Mouse (Mus musculus): Measurements from ENCODE around the gene Srxn1. TPM values are rescaled to one million over a fixed set of nuclear protein-coding genes. Genes with fewer than 3 reads are reported as not detected.

The Srxn1 gene
- polyA plus RNA-seq, 1 experiment: 13.3 TPM

GRCm38 (mm10) chr2:152114057-152114975 lies 9.0 kb downstream of the Srxn1 start:
- DNase-seq (ENCODE audit: low read depth in 1 of 2, low spot score in 2 of 2): no peak
- no peak for TF ChIP-seq CTCF (IDR thresholded peaks at IDR 0.05; ENCODE audit: extremely low read depth, insufficient read depth, insufficient read length, insufficient replicate concordance)
- TF ChIP-seq POLR2A (IDR thresholded peaks at IDR 0.05; ENCODE audit: low read depth, low read length): no peak
- Histone ChIP-seq H3K4me1 (ENCODE audit: control insufficient read depth, insufficient read depth, insufficient read length) (no peaks in the 10 kb centered on the region), H3K27me3 (ENCODE audit: control insufficient read depth, insufficient read depth, low read length) (peaks cover 1% of the 10 kb centered on the region; the same call in 1 of the 2 replicates), H3K27ac (ENCODE audit: insufficient read depth, low read length) (no peak overlapping the region), H3K4me3 (ENCODE audit: extremely low read depth, insufficient read depth, insufficient read length) (no peak overlapping the region), H3K36me3 (ENCODE audit: control insufficient read depth, insufficient read depth, low read length) (no peaks in the 10 kb centered on the region)
- WGBS: 32% methylated on average over 34 of the region's 36 CpGs

- no peak for DNase-seq (ENCODE audit: low read depth in 1 of 2, low spot score in 2 of 2)
- H3K27ac ChIP-seq (ENCODE audit: insufficient read depth, low read length): no peak overlapping the region
- 72% methylated on average over 7 of the region's 7 CpGs for WGBS
- TF ChIP-seq POLR2A (IDR thresholded peaks at IDR 0.05; ENCODE audit: low read depth, low read length) (no peak), CTCF (IDR thresholded peaks at IDR 0.05; ENCODE audit: extremely low read depth, insufficient read depth, insufficient read length, insufficient replicate concordance) (no peak)
- no peaks in the 10 kb centered on the region for H3K36me3 ChIP-seq (ENCODE audit: control insufficient read depth, insufficient read depth, low read length)
- no peak overlapping the region for H3K4me3 ChIP-seq (ENCODE audit: extremely low read depth, insufficient read depth, insufficient read length)
- peaks cover 1% of the 10 kb centered on the region; the same call in 1 of the 2 replicates for H3K27me3 ChIP-seq (ENCODE audit: control insufficient read depth, insufficient read depth, low read length)
- no peaks in the 10 kb centered on the region for H3K4me1 ChIP-seq (ENCODE audit: control insufficient read depth, insufficient read depth, insufficient read length)
Measured at GRCm38 (mm10) chr2:152117694-152118093, 12.4 kb downstream of the Srxn1 start.

- Histone ChIP-seq H3K4me1 (ENCODE audit: control insufficient read depth, insufficient read depth, insufficient read length) (no peaks in the 10 kb centered on the region), H3K4me3 (ENCODE audit: extremely low read depth, insufficient read depth, insufficient read length) (no peak overlapping the region), H3K27me3 (ENCODE audit: control insufficient read depth, insufficient read depth, low read length) (peaks cover under 1% of the 10 kb centered on the region; the same call in 1 of the 2 replicates), H3K36me3 (ENCODE audit: control insufficient read depth, insufficient read depth, low read length) (no peaks in the 10 kb centered on the region), H3K27ac (ENCODE audit: insufficient read depth, low read length) (no peak overlapping the region)
- TF ChIP-seq CTCF (IDR thresholded peaks at IDR 0.05; ENCODE audit: extremely low read depth, insufficient read depth, insufficient read length, insufficient replicate concordance): no peak
- TF ChIP-seq POLR2A (IDR thresholded peaks at IDR 0.05; ENCODE audit: low read depth, low read length): no peak
- WGBS: 82% methylated on average over 6 of the region's 6 CpGs
- DNase-seq (ENCODE audit: low read depth in 1 of 2, low spot score in 2 of 2): no peak
Measured at GRCm38 (mm10) chr2:152119228-152119865, 14.0 kb downstream of the Srxn1 start.

GRCm38 (mm10) chr2:152122896-152123295 lies 17.6 kb downstream of the Srxn1 start:
- H3K27ac ChIP-seq (ENCODE audit: insufficient read depth, low read length): no peak overlapping the region
- H3K4me3 ChIP-seq (ENCODE audit: extremely low read depth, insufficient read depth, insufficient read length): no peak overlapping the region

GRCm38 (mm10) chr2:152128597-152128996 lies 23.3 kb downstream of the Srxn1 start:
- WGBS: 92% methylated on average over 2 of the region's 2 CpGs
- no peaks in the 10 kb centered on the region for H3K4me1 ChIP-seq (ENCODE audit: control insufficient read depth, insufficient read depth, insufficient read length)
- no peak for DNase-seq (ENCODE audit: low read depth in 1 of 2, low spot score in 2 of 2)
- no peak overlapping the region for H3K4me3 ChIP-seq (ENCODE audit: extremely low read depth, insufficient read depth, insufficient read length)
- no peaks in the 10 kb centered on the region for H3K36me3 ChIP-seq (ENCODE audit: control insufficient read depth, insufficient read depth, low read length)
- no peaks in the 10 kb centered on the region for H3K27me3 ChIP-seq (ENCODE audit: control insufficient read depth, insufficient read depth, low read length)
- H3K27ac ChIP-seq (ENCODE audit: insufficient read depth, low read length): no peak overlapping the region
- no peak for TF ChIP-seq CTCF (IDR thresholded peaks at IDR 0.05; ENCODE audit: extremely low read depth, insufficient read depth, insufficient read length, insufficient replicate concordance)
- no peak for TF ChIP-seq POLR2A (IDR thresholded peaks at IDR 0.05; ENCODE audit: low read depth, low read length)

More at GRCm38 (mm10) chr2:152122896-152123295, 17.6 kb downstream of the Srxn1 start:
- H3K4me1 ChIP-seq (ENCODE audit: control insufficient read depth, insufficient read depth, insufficient read length): no peaks in the 10 kb centered on the region
- no peak for DNase-seq (ENCODE audit: low read depth in 1 of 2, low spot score in 2 of 2)
- TF ChIP-seq POLR2A (IDR thresholded peaks at IDR 0.05; ENCODE audit: low read depth, low read length): no peak
- TF ChIP-seq CTCF (IDR thresholded peaks at IDR 0.05; ENCODE audit: extremely low read depth, insufficient read depth, insufficient read length, insufficient replicate concordance): no peak
- H3K36me3 ChIP-seq (ENCODE audit: control insufficient read depth, insufficient read depth, low read length): no peaks in the 10 kb centered on the region
- no peaks in the 10 kb centered on the region for H3K27me3 ChIP-seq (ENCODE audit: control insufficient read depth, insufficient read depth, low read length)
- WGBS: 68% methylated on average over 9 of the region's 9 CpGs

GRCm38 (mm10) chr2:152129778-152130177 lies 24.5 kb downstream of the Srxn1 start:
- Histone ChIP-seq H3K27me3 (ENCODE audit: control insufficient read depth, insufficient read depth, low read length) (no peaks in the 10 kb centered on the region), H3K4me1 (ENCODE audit: control insufficient read depth, insufficient read depth, insufficient read length) (no peaks in the 10 kb centered on the region), H3K27ac (ENCODE audit: insufficient read depth, low read length) (no peak overlapping the region), H3K4me3 (ENCODE audit: extremely low read depth, insufficient read depth, insufficient read length) (no peak overlapping the region), H3K36me3 (ENCODE audit: control insufficient read depth, insufficient read depth, low read length) (no peaks in the 10 kb centered on the region)
- TF ChIP-seq POLR2A (IDR thresholded peaks at IDR 0.05; ENCODE audit: low read depth, low read length): no peak
- TF ChIP-seq CTCF (IDR thresholded peaks at IDR 0.05; ENCODE audit: extremely low read depth, insufficient read depth, insufficient read length, insufficient replicate concordance): no peak
- DNase-seq (ENCODE audit: low read depth in 1 of 2, low spot score in 2 of 2): no peak
- WGBS: 70% methylated on average over 3 of the region's 3 CpGs

Measured in spleen, adult 2 months (tissue).